Mouse (Mus musculus): ENCODE measurements at regions not wholly inside any gene's neighbourhood (a gene's known extent, or its start where the extent isn't known, plus 50 kb on each side); places are given as distances from the start of the nearest gene placed in this dataset.
"Not testable (repeated sequence)": the region's sequence is repeated elsewhere in the genome, so short reads cannot be mapped to it uniquely, and the experiment has no call there.

DNA sequence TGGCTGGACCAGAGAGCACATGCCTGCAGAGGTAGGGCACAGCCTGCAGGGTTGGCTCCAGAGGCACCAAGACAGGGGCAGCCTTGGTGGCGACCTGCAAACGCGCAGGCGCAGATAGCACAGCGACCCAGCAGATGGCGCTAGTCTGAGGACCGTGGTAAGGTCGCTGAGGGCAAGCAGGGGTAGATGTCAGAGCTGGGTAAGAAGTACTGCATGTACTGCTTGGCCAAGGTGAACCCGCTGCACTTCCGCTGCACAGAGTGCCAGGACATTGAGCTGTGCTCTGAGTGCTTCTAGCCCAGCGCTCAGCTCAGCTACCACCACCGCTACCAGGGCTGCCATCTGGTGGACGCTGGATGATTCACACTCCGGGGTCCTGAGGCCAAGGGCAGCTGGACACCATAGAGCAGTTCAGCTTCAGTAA lies 68.3 kb downstream of the Hsp90b1 start:
- DNase-seq (ENCODE audit: low spot score in 2 of 2) = peak; percentile 25 to 62

- DNase-seq (ENCODE audit: low spot score in 2 of 2) = not testable (repeated sequence)
Measured at GRCm38 (mm10) chr10:86636515-86636914, 68.8 kb downstream of the Hsp90b1 start.

DNA sequence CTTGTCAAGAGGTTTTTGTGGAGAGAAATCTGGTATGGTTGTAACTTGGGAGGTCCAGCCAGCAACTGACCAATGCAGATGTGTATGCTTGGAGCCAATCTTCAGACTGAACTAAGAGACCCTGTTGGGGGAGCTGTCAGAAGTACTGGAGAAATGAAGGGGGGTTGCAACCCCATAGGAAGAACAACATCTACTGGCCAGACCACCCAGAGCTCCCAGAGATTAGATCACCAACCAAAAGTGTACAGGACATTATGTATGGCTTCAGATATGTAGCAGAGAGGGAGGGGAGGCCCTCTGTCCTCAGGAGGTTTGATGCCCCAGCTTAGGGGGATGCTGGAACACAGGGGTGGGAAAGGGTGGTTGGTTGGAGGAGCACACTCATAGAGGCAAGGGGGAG lies 78.6 kb downstream of the Hsp90b1 start:
- DNase-seq (ENCODE audit: low spot score in 2 of 2) = not testable (repeated sequence)

GRCm38 (mm10) chr10:86617958-86618664 lies 87.2 kb downstream of the Hsp90b1 start:
- DNase-seq (ENCODE audit: low spot score in 2 of 2) = not testable (repeated sequence)

DNA sequence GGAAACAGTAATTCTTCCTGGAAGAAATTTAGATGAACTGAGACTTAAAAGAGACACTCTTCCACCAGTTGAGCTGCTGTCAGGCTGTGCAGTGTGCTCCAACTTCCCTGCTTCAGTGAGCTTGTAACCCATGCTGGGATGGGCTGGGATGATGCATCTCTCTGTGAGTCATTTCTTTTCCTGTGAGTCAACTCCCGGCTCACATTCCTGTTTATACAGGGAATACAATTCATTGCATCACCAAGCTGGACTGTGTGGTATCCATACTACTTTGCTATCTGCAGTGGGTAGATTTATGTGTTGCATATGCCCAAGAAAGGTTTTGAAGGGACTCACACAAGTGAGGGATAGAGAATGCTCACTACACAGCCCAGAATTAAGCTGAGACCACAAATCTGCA lies 93.0 kb downstream of the Hsp90b1 start:
- DNase-seq (ENCODE audit: low spot score in 2 of 2) = not testable (repeated sequence)

GRCm38 (mm10) chr10:86610027-86610426 lies 95.3 kb downstream of the Hsp90b1 start:
- not testable (repeated sequence) for DNase-seq (ENCODE audit: low spot score in 2 of 2)

GRCm38 (mm10) chr10:86600843-86601242 lies 102.1 kb upstream of the Syn3 start:
- not testable (repeated sequence) for DNase-seq (ENCODE audit: low spot score in 2 of 2)

- not testable (repeated sequence) for DNase-seq (ENCODE audit: low spot score in 2 of 2)
Measured at GRCm38 (mm10) chr10:86599991-86600390, 101.3 kb upstream of the Syn3 start.

DNA sequence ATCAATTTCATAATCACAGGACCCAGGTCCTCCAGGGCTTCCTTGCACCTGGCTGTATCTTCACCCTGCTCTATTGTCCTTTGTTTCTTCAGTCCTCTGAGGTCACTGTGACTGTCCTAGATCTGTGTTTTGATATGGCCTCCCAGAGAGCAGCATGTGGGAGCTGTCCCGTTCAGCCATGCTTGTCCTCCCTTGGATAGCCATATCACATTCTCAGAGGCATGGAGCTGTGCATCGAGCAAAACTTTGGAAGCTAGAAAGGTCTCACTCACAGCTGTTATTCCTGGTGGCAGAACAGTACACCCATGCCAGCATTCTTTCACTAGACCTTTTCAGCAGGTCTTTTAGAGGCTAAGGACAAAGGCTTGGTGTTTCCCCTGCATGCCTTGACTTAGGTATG lies 91.5 kb upstream of the Syn3 start:
- DNase-seq (ENCODE audit: low spot score in 2 of 2) = not testable (repeated sequence)

- DNase-seq (ENCODE audit: low spot score in 2 of 2) = not testable (repeated sequence)
Measured at GRCm38 (mm10) chr10:86566875-86567274, 68.2 kb upstream of the Syn3 start.

GRCm38 (mm10) chr10:86555843-86556242 lies 57.1 kb upstream of the Syn3 start:
- no peak for DNase-seq (ENCODE audit: low spot score in 2 of 2)
